Mouse (Mus musculus) lung, embryonic 16.5 days (tissue): ENCODE data around the gene Cyp4f18. TPM values are rescaled to one million over a fixed set of nuclear protein-coding genes. Genes with fewer than 3 reads are reported as not detected.
"Not testable (repeated sequence)": the region's sequence is repeated elsewhere in the genome, so short reads cannot be mapped to it uniquely, and the experiment has no call there.

Source experiments
- ATAC-seq: fragments of 200-750 bp; cut with Nextera tagmentation; 2 replicates; pipeline ENCODE4 v1.8.0; 2017; ENCODE audit warnings: low read depth, mild to moderate bottlenecking, moderate library complexity
- H3K27ac ChIP-seq: fragments of 300-500 bp; sonication (generic); 2 replicates; pipeline ENCODE4 v1.5.1; 2014; ENCODE audit warnings: mild to moderate bottlenecking, control low read depth, low read length
- H3K27me3 ChIP-seq: fragments of 300-500 bp; sonication (generic); 2 replicates; pipeline ENCODE4 v1.6.1; 2014; ENCODE audit warnings: low read depth, low read length, mixed read lengths; ENCODE audit not compliant: control insufficient read depth, insufficient read depth
- H3K36me3 ChIP-seq: fragments of 300-500 bp; sonication (generic); 2 replicates; pipeline ENCODE4 v1.6.1; 2014; ENCODE audit warnings: low read length; ENCODE audit not compliant: control insufficient read depth, insufficient read depth
- H3K4me1 ChIP-seq: fragments of 300-500 bp; sonication (generic); replicated peaks from 2 replicates; pipeline ENCODE4 v1.6.1; 2014; ENCODE audit warnings: low read length, mixed read lengths; ENCODE audit not compliant: control insufficient read depth, insufficient read depth
- H3K4me2 ChIP-seq: fragments of 300-500 bp; sonication (generic); 2 replicates; pipeline ENCODE4 v1.6.1; 2014; ENCODE audit warnings: low read depth, low read length, control low read depth
- H3K4me3 ChIP-seq: fragments of 300-500 bp; sonication (generic); 2 replicates; pipeline ENCODE4 v1.5.1; 2014; ENCODE audit warnings: mild to moderate bottlenecking, low read length, control low read depth
- H3K9ac ChIP-seq: fragments of 300-500 bp; sonication (generic); 2 replicates; pipeline ENCODE4 v1.6.1; 2014; ENCODE audit warnings: low read length, control low read depth
- H3K9me3 ChIP-seq: fragments of 300-500 bp; sonication (generic); 2 replicates; pipeline ENCODE4 v1.6.1; 2016; ENCODE audit warnings: low read length; ENCODE audit not compliant: control insufficient read depth
- WGBS: fragments of 180-500 bp; shearing (Covaris S2); extraction: QIAGEN DNeasy Blood & Tissue Kit; methylation state at CpG from one replicate; pipeline ENCODE4 v1.1.7; 2014; 5-methylcytosine and 5-hydroxymethylcytosine counted together
- polyA plus RNA-seq: library from polyadenylated mRNA; unstranded; fragments of >200 nt; fragmentation: Nextera tagmentation; extraction: Ambion mirVana; gene quantifications from 2 replicates; pipeline ENCODE4 v1.2.1, GENCODE M21; 2015

The Cyp4f18 gene
- polyA plus RNA-seq, 1 experiment from 2014 or later = 3.8 TPM

DNA sequence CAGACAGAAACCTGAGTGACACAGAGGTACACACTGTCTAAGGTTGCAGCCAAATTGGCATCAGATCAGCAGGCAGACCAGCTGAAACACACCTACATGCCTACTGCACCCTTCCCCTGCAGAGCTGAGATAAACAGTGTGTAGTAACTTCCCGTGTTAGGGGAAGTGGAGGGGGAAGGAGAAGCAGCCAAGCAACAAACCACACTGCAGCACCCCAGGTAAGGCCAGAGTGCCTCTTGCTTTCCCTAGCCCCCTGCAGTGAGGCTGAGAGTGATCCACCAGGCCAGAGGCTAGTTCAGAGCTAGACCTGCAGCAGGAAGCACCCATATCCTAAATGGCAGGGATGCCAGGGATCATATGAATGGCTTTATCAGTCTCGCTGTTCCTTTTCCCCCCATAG, 7.9 kb upstream of the Cyp4f18 start:
- not testable (repeated sequence) for H3K4me2 ChIP-seq, H3K9ac ChIP-seq, H3K4me3 ChIP-seq, H3K9me3 ChIP-seq, ATAC-seq, H3K36me3 ChIP-seq, H3K4me1 ChIP-seq, H3K27me3 ChIP-seq, H3K27ac ChIP-seq
- WGBS = 50% methylated on average over 2 of the region's 2 CpGs

- not testable (repeated sequence) for H3K4me3 ChIP-seq, H3K4me1 ChIP-seq, H3K4me2 ChIP-seq, H3K27ac ChIP-seq, H3K27me3 ChIP-seq, H3K9ac ChIP-seq, ATAC-seq, H3K9me3 ChIP-seq, H3K36me3 ChIP-seq
- WGBS = 53% methylated on average over 6 of the region's 6 CpGs
These were observed 4.2 kb upstream of the Cyp4f18 start for GRCm38 (mm10) chr8:72013506-72014228.

GRCm38 (mm10) chr8:72008134-72008641, 1.2 kb downstream of the Cyp4f18 start:
- H3K27me3 ChIP-seq = no peaks in the 10 kb centered on the region
- H3K4me1 ChIP-seq = no peaks in the 10 kb centered on the region
- no peak overlapping the region for H3K4me3 ChIP-seq
- H3K4me2 ChIP-seq = no peak overlapping the region
- ATAC-seq = no peak
- H3K36me3 ChIP-seq = no peaks in the 10 kb centered on the region
- H3K27ac ChIP-seq = no peak overlapping the region
- no peak overlapping the region for H3K9ac ChIP-seq
- H3K9me3 ChIP-seq = no peaks in the 10 kb centered on the region
- 64% methylated on average over 3 of the region's 3 CpGs for WGBS

DNA sequence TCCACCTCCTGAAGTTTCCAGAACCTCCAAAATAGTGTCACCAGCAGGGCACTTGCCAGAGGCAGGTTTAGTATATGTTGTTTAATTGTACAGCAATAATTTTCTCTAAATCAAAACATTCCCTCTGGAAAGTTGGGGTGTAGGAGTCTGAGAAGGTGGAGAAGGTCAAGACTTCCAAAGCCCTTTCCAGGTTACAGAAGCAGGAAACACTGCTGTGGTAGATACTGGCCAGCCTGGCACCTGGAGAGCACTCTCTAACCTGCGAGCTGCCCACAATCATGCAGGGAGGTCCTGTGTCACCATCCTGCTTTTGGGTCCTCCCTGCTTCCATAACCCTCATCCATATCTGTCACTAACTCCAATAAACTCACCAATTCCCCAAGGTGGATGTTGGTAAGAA, 2.7 kb downstream of the Cyp4f18 start:
- H3K9ac ChIP-seq = no peak overlapping the region
- no peaks in the 10 kb centered on the region for H3K27me3 ChIP-seq
- no peaks in the 10 kb centered on the region for H3K36me3 ChIP-seq
- H3K27ac ChIP-seq = no peak overlapping the region
- ATAC-seq = no peak
- no peaks in the 10 kb centered on the region for H3K9me3 ChIP-seq
- no peak overlapping the region for H3K4me3 ChIP-seq
- H3K4me2 ChIP-seq = no peak overlapping the region
- WGBS = 71% methylated on average over 1 of the region's 1 CpGs
- no peaks in the 10 kb centered on the region for H3K4me1 ChIP-seq

GRCm38 (mm10) chr8:72005912-72006311, 3.5 kb downstream of the Cyp4f18 start:
- H3K36me3 ChIP-seq = no peaks in the 10 kb centered on the region
- H3K9ac ChIP-seq = no peak overlapping the region
- no peaks in the 10 kb centered on the region for H3K4me1 ChIP-seq
- H3K27ac ChIP-seq = no peak overlapping the region
- no peaks in the 10 kb centered on the region for H3K9me3 ChIP-seq
- WGBS = 77% methylated on average over 3 of the region's 3 CpGs
- H3K4me2 ChIP-seq = no peak overlapping the region
- no peak for ATAC-seq
- H3K27me3 ChIP-seq = no peaks in the 10 kb centered on the region
- no peak overlapping the region for H3K4me3 ChIP-seq

- Histone ChIP-seq H3K4me2 (no peak overlapping the region), H3K36me3 (no peaks in the 10 kb centered on the region), H3K9me3 (no peaks in the 10 kb centered on the region), H3K9ac (no peak overlapping the region), H3K4me3 (no peak overlapping the region), H3K27ac (no peak overlapping the region), H3K4me1 (no peaks in the 10 kb centered on the region), H3K27me3 (no peaks in the 10 kb centered on the region)
- no peak for ATAC-seq
These were observed 6.5 kb downstream of the Cyp4f18 start for GRCm38 (mm10) chr8:72002942-72003341.

- WGBS = 51% methylated on average over 3 of the region's 3 CpGs
- no peaks in the 10 kb centered on the region for H3K27me3 ChIP-seq
- H3K4me1 ChIP-seq = no peaks in the 10 kb centered on the region
- H3K9ac ChIP-seq = no peak overlapping the region
- no peaks in the 10 kb centered on the region for H3K36me3 ChIP-seq
- H3K27ac ChIP-seq = no peak overlapping the region
- H3K9me3 ChIP-seq = no peaks in the 10 kb centered on the region
- no peak for ATAC-seq
- H3K4me2 ChIP-seq = no peak overlapping the region
- no peak overlapping the region for H3K4me3 ChIP-seq
These were observed 9.2 kb downstream of the Cyp4f18 start for GRCm38 (mm10) chr8:72000223-72000622.

DNA sequence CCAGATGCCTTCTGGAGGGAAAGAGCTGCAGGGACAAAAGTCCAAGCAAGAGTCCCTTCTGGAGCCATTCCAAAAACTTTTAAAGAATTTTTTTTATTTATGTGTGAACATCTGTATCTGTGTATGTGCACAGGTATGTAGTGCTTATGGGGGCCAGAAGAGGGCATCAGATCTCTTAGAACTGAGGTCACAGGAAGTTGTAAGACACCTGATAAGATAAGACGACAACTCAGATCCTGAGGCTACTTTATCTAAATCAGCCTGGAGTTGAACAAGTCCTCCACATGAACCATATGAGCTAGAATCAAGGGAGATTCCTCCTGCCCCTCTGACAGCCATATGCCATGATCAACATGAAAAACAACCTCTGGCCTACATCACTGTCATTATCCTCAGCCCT, 10.0 kb downstream of the Cyp4f18 start:
- no peak for ATAC-seq
- no peak overlapping the region for H3K9ac ChIP-seq
- H3K27me3 ChIP-seq = no peaks in the 10 kb centered on the region
- H3K4me1 ChIP-seq = no peaks in the 10 kb centered on the region
- no peaks in the 10 kb centered on the region for H3K9me3 ChIP-seq
- no peak overlapping the region for H3K4me3 ChIP-seq
- no peak overlapping the region for H3K27ac ChIP-seq
- WGBS = 28% methylated on average over 1 of the region's 1 CpGs
- no peak overlapping the region for H3K4me2 ChIP-seq
- H3K36me3 ChIP-seq = no peaks in the 10 kb centered on the region

DNA sequence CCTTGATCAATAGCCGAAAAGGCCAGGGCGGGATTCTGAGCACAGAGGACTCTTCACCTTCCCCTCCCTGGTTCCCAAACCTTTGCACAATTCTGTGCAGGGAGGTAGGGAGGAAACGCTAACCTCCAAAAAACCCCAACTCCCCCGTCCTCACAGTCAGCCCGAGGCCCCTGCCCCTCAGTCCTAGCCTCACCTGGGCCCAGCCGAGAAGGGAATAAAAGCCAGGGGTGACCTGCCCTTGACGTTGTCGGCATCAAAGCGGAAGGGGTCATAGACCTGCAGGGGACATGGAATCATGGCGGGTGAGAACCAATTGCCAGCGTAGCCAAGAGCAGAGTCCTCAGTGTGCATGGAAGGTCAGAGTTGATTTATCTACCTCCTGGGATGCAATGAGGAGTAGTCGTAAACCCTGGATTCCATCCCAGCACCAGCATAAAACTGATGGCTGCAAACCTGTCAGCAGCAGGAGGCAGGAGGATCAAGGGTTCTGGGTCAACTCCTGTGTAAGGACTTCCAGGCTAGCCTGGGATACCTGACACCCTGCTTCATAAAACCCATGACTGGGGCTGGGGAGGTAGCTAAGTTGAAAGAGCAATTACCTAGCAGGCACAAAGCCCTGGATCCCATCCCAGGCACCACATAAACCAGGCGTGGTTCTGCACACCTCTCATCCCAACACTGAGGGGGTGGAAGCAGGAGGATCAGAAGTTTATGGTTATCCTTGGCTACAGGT, 20.4 kb downstream of the Cyp4f18 start:
- 0 out of 2 replicates have a peak, but pooled peaks have one; percentile 12 for ATAC-seq
- H3K36me3 ChIP-seq = no peaks in the 10 kb centered on the region
- H3K27me3 ChIP-seq = no peaks in the 10 kb centered on the region; the same call in 1 of the 2 replicates
- no peaks in the 10 kb centered on the region for H3K4me1 ChIP-seq
- H3K4me3 ChIP-seq = peak overlapping the region; percentile 52
- H3K27ac ChIP-seq = no peak overlapping the region
- peak overlapping the region; percentile 64 for H3K4me2 ChIP-seq
- H3K9ac ChIP-seq = peak overlapping the region; percentile 68
- H3K9me3 ChIP-seq = no peaks in the 10 kb centered on the region
- 48% methylated on average over 13 of the region's 13 CpGs for WGBS
